Mouse (Mus musculus): ENCODE results near the gene Pakap.

DNA sequence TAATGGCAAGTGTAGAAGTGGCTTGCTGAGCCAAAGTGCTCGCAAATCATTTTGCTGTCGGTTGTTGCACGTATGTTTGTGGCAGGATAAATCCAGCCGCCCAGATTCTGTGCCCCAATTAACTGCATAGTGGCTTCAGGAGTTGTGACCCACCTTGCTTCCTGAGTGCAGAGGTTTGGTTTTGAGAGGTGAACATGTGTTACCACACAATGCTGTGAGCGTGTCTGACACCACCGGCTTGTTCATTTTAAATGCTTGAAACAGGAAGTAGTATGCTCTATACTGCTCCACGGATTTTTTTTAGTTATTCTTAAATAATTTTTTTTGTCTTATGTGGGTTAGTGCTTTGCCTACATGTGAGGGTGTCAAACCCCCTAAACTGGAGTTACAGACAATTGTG is 264.3 kb downstream of the Pakap start:
- no peak for TF ChIP-seq FLI1 (IDR thresholded peaks at IDR 0.05; ENCODE audit: low read length)
- no peak for TF ChIP-seq GATA1 (IDR thresholded peaks at IDR 0.05; ENCODE audit: borderline replicate concordance, low read length)

Measured in megakaryocyte, embryonic 14.5 days (primary cell).